Comparison of ENCODE assay signal across 8 mouse cellular contexts in the genomic region with DNA sequence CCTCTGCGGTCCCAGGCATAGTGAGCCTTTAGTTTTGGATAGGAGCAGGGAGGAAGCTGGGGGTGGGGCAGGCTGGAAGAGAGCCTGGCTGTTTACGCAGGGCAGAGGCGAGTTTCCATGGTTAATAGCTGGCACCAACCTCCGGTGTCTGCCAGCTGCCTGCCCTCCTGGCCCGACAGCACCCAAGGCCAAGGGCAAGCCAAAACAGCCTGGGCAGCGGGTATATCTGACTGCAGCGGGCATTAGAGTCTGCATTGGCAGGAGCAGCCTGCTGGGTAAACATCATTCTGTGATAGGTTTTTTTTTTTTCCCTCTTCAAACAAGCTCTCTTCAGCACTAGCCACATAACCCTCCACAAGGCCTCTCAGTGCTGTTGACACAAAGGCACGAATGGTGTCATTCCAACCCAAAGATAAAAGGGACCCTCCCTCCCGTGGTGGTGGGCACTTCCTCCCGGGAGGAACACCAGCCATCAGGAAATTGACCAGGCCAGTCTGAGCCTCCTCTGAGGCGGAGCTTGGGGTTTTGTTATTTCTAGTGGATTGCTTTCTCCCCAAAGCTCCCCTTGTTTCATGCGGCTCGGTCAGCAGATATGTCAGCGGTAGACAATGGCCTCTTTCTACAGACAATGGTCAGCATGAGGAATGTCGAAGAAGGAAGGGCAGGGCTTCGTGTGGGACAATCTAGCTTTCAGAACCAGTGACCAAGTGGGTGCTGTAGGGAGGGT.
DNase-seq lines count a peak whose midpoint lies in the region; ATAC-seq lines count a peak whose summit lies in the region.

No protein-coding gene starts in this region.

- H3K4me2 ChIP-seq in intestine, embryonic 15.5 days (replicated peaks) = peak overlapping the region; percentile 63

- peaks cover 58% of the 10 kb centered on the region for H3K4me1 ChIP-seq in embryonic facial prominence, embryonic 10.5 days
- H3K4me1 ChIP-seq in intestine, embryonic 15.5 days (replicated peaks) = peaks cover 32% of the 10 kb centered on the region

- no peaks in the 10 kb centered on the region for H3K9me3 ChIP-seq in embryonic facial prominence, embryonic 10.5 days
- H3K9me3 ChIP-seq in intestine, embryonic 15.5 days = no peaks in the 10 kb centered on the region

- peak; percentile 52 to 68 for DNase-seq in adrenal gland, adult 18-20 months (ENCODE audit: low spot score in 2 of 2)
- peak; percentile 59 for DNase-seq in embryonic facial prominence, embryonic 10.5 days (ENCODE audit: low spot score)
- peak; percentile 32 to 35 for DNase-seq in left cerebral cortex, adult 18-20 months (ENCODE audit: low spot score in 2 of 2)
- peak; percentile 88 for DNase-seq in lung, postnatal 10 days
- DNase-seq in right cerebral cortex, adult 2 months (ENCODE audit: low spot score in 2 of 2) = peak; percentile 18 to 35

- H3K36me3 ChIP-seq in embryonic facial prominence, embryonic 10.5 days (replicated peaks) = no peaks in the 10 kb centered on the region
- no peaks in the 10 kb centered on the region for H3K36me3 ChIP-seq in intestine, embryonic 15.5 days

- peak overlapping the region; percentile 46 for H3K4me3 ChIP-seq in embryonic facial prominence, embryonic 10.5 days
- H3K4me3 ChIP-seq in intestine, embryonic 15.5 days (replicated peaks) = peak overlapping the region; percentile 20; the same call in 1 of the 2 replicates

- WGBS in embryonic facial prominence, embryonic 10.5 days = 3% methylated on average over 16 of the region's 16 CpGs
- 3% methylated on average over 16 of the region's 16 CpGs for WGBS in intestine, embryonic 15.5 days

- no peak overlapping the region for H3K9ac ChIP-seq in intestine, embryonic 15.5 days

- ATAC-seq in granulocyte monocyte progenitor cell, adult 5-6 weeks (replicated peaks; ENCODE audit: poor library complexity, severe bottlenecking) = peak; percentile 27; the same call in 1 of the 2 replicates
- ATAC-seq in intestine, embryonic 15.5 days = peak; percentile 64
- no peak for ATAC-seq in monocyte, adult 5-6 weeks (replicated peaks; ENCODE audit: insufficient number of reproducible peaks, low FRiP score, low TSS enrichment, poor library complexity, severe bottlenecking)

- peak overlapping the region; percentile 82 for H3K27ac ChIP-seq in embryonic facial prominence, embryonic 10.5 days (replicated peaks)
- peak overlapping the region; percentile 77 for H3K27ac ChIP-seq in intestine, embryonic 15.5 days

- no peaks in the 10 kb centered on the region for H3K27me3 ChIP-seq in embryonic facial prominence, embryonic 10.5 days (replicated peaks; ENCODE audit: low read depth, poor library complexity, severe bottlenecking)
- H3K27me3 ChIP-seq in intestine, embryonic 15.5 days (replicated peaks) = no peaks in the 10 kb centered on the region

Comparison
In these comparisons a context has a peak if more than half of its experiments do, and no peak if none do; other contexts are left out.
1. DNase-seq: peak in every context shown above with its lines; median percentile 88 in lung, postnatal 10 days; 60 in adrenal gland, adult 18-20 months; 59 in embryonic facial prominence, embryonic 10.5 days; 34 in left cerebral cortex, adult 18-20 months; 26 in right cerebral cortex, adult 2 months.